Mouse (Mus musculus) forebrain, embryonic 11.5 days (tissue): ENCODE results near the gene Igf1r. TPM values are rescaled to one million over a fixed set of nuclear protein-coding genes. Genes with fewer than 3 reads are reported as not detected.

Source experiments
- ATAC-seq: fragments of 200-750 bp; cut with Nextera tagmentation; replicated peaks from 2 replicates; pipeline ENCODE4 v1.8.0; 2017; ENCODE audit warnings: moderate TSS enrichment; ENCODE audit not compliant: low FRiP score
- DNase-seq: peaks from one replicate; pipeline ENCODE4 v3.0.0-alpha.2; 2017; ENCODE audit warnings: low spot score
- H3K27ac ChIP-seq: fragments of 300-500 bp; sonication (generic); 2 replicates; pipeline ENCODE4 v1.5.1; 2014; ENCODE audit warnings: low read depth, low read length
- H3K27me3 ChIP-seq: fragments of 300-500 bp; sonication (generic); 2 replicates; pipeline ENCODE4 v1.6.1; 2014; ENCODE audit warnings: mild to moderate bottlenecking, low read length, mixed read lengths; ENCODE audit not compliant: control insufficient read depth, insufficient read depth
- H3K36me3 ChIP-seq: fragments of 300-500 bp; sonication (generic); 2 replicates; pipeline ENCODE4 v1.6.1; 2014; ENCODE audit warnings: mild to moderate bottlenecking, low read length, moderate library complexity, mixed read lengths; ENCODE audit not compliant: control insufficient read depth, insufficient read depth
- H3K4me1 ChIP-seq: fragments of 300-500 bp; sonication (generic); replicated peaks from 2 replicates; pipeline ENCODE4 v1.6.1; 2014; ENCODE audit warnings: low read length, mixed read lengths; ENCODE audit not compliant: control insufficient read depth, insufficient read depth
- H3K4me2 ChIP-seq: fragments of 300-500 bp; sonication (generic); 2 replicates; pipeline ENCODE4 v1.6.1; 2014; ENCODE audit warnings: low read depth, mild to moderate bottlenecking, low read length, moderate library complexity, mixed read lengths; ENCODE audit not compliant: severe bottlenecking
- H3K4me3 ChIP-seq: fragments of 300-500 bp; sonication (generic); 2 replicates; pipeline ENCODE4 v1.5.1; 2014; ENCODE audit warnings: low read depth, low read length
- H3K9ac ChIP-seq: fragments of 300-500 bp; sonication (generic); 2 replicates; pipeline ENCODE4 v1.6.1; 2014; ENCODE audit warnings: low read length
- H3K9me3 ChIP-seq: fragments of 300-500 bp; sonication (generic); 2 replicates; pipeline ENCODE4 v1.6.1; 2016; ENCODE audit warnings: low read length, mixed read lengths; ENCODE audit not compliant: control insufficient read depth
- WGBS: fragments of 180-500 bp; shearing (Covaris S2); extraction: QIAGEN DNeasy Blood & Tissue Kit; methylation state at CpG from one replicate; pipeline ENCODE4 v1.1.7; 2014; 5-methylcytosine and 5-hydroxymethylcytosine counted together
- polyA plus RNA-seq: library from polyadenylated mRNA; unstranded; fragments of >200 nt; fragmentation: Nextera tagmentation; extraction: Ambion mirVana; gene quantifications from 2 replicates; pipeline ENCODE4 v1.2.1, GENCODE M21; 2014

The Igf1r gene
- polyA plus RNA-seq, 1 experiment from 2014 or later, result 18.3 TPM

- Histone ChIP-seq H3K9me3 (no peaks in the 10 kb centered on the region), H3K27me3 (no peaks in the 10 kb centered on the region), H3K4me1 (no peaks in the 10 kb centered on the region), H3K4me2 (no peak overlapping the region), H3K9ac (no peak overlapping the region), H3K36me3 (peaks cover 7% of the 10 kb centered on the region; the same call in 1 of the 2 replicates), H3K27ac (no peak overlapping the region), H3K4me3 (no peak overlapping the region)
- WGBS, result 94% methylated on average over 7 of the region's 7 CpGs
- DNase-seq, result no peak
- no peak for ATAC-seq
Measured at GRCm38 (mm10) chr7:68199609-68200008, 247.0 kb downstream of the Igf1r start.

GRCm38 (mm10) chr7:68205776-68206427, 253.3 kb downstream of the Igf1r start:
- no peaks in the 10 kb centered on the region for H3K4me1 ChIP-seq
- H3K27me3 ChIP-seq, result no peaks in the 10 kb centered on the region
- no peak overlapping the region for H3K27ac ChIP-seq
- WGBS, result 93% methylated on average over 8 of the region's 8 CpGs
- H3K4me2 ChIP-seq, result no peak overlapping the region
- ATAC-seq, result no peak
- H3K9ac ChIP-seq, result no peak overlapping the region
- no peak for DNase-seq
- H3K4me3 ChIP-seq, result no peak overlapping the region
- peaks cover 3% of the 10 kb centered on the region; the same call in 1 of the 2 replicates for H3K36me3 ChIP-seq
- H3K9me3 ChIP-seq, result no peaks in the 10 kb centered on the region

GRCm38 (mm10) chr7:68209039-68209438, 256.4 kb downstream of the Igf1r start:
- H3K36me3 ChIP-seq, result peaks cover 3% of the 10 kb centered on the region; the same call in 1 of the 2 replicates
- no peak for DNase-seq
- WGBS, result 93% methylated on average over 6 of the region's 6 CpGs

GRCm38 (mm10) chr7:68210417-68210816, 257.8 kb downstream of the Igf1r start:
- H3K27ac ChIP-seq, result no peak overlapping the region
- H3K9me3 ChIP-seq, result no peaks in the 10 kb centered on the region
- no peaks in the 10 kb centered on the region for H3K4me1 ChIP-seq
- peaks cover 3% of the 10 kb centered on the region; the same call in 1 of the 2 replicates for H3K36me3 ChIP-seq
- H3K9ac ChIP-seq, result no peak overlapping the region
- H3K4me3 ChIP-seq, result no peak overlapping the region
- ATAC-seq (no peak), DNase-seq (no peak)
- 85% methylated on average over 4 of the region's 4 CpGs for WGBS
- H3K27me3 ChIP-seq, result no peaks in the 10 kb centered on the region
- no peak overlapping the region for H3K4me2 ChIP-seq

More at GRCm38 (mm10) chr7:68209039-68209438, 256.4 kb downstream of the Igf1r start:
- no peak overlapping the region for H3K27ac ChIP-seq
- no peaks in the 10 kb centered on the region for H3K9me3 ChIP-seq
- no peak overlapping the region for H3K4me3 ChIP-seq
- H3K4me2 ChIP-seq, result no peak overlapping the region
- no peaks in the 10 kb centered on the region for H3K4me1 ChIP-seq
- no peaks in the 10 kb centered on the region for H3K27me3 ChIP-seq
- H3K9ac ChIP-seq, result no peak overlapping the region
- no peak for ATAC-seq

- H3K27me3 ChIP-seq, result no peaks in the 10 kb centered on the region
- 91% methylated on average over 7 of the region's 7 CpGs for WGBS
- H3K4me1 ChIP-seq, result no peaks in the 10 kb centered on the region
- no peak overlapping the region for H3K4me3 ChIP-seq
- H3K9ac ChIP-seq, result no peak overlapping the region
- H3K36me3 ChIP-seq, result peaks cover 3% of the 10 kb centered on the region; the same call in 1 of the 2 replicates
- no peak overlapping the region for H3K4me2 ChIP-seq
- H3K27ac ChIP-seq, result no peak overlapping the region
- no peaks in the 10 kb centered on the region for H3K9me3 ChIP-seq
- DNase-seq (no peak), ATAC-seq (no peak)
Measured at GRCm38 (mm10) chr7:68211883-68212282, 259.3 kb downstream of the Igf1r start.

GRCm38 (mm10) chr7:68213842-68214241, 261.2 kb downstream of the Igf1r start:
- ATAC-seq (no peak), DNase-seq (no peak)
- Histone ChIP-seq H3K27me3 (no peaks in the 10 kb centered on the region), H3K27ac (no peak overlapping the region), H3K4me2 (no peak overlapping the region), H3K9me3 (no peaks in the 10 kb centered on the region), H3K4me3 (no peak overlapping the region), H3K9ac (no peak overlapping the region), H3K36me3 (no peaks in the 10 kb centered on the region; the same call in 1 of the 2 replicates), H3K4me1 (no peaks in the 10 kb centered on the region)
- 80% methylated on average over 5 of the region's 5 CpGs for WGBS

GRCm38 (mm10) chr7:68215522-68216070, 263.0 kb downstream of the Igf1r start:
- 92% methylated on average over 18 of the region's 18 CpGs for WGBS
- no peaks in the 10 kb centered on the region for H3K27me3 ChIP-seq
- H3K9me3 ChIP-seq, result no peaks in the 10 kb centered on the region
- no peak overlapping the region for H3K4me3 ChIP-seq
- no peak overlapping the region for H3K4me2 ChIP-seq
- H3K36me3 ChIP-seq, result no peaks in the 10 kb centered on the region; the same call in 1 of the 2 replicates
- no peaks in the 10 kb centered on the region for H3K4me1 ChIP-seq
- DNase-seq (no peak), ATAC-seq (no peak)
- H3K27ac ChIP-seq, result no peak overlapping the region
- H3K9ac ChIP-seq, result no peak overlapping the region

GRCm38 (mm10) chr7:68218879-68219278, 266.3 kb downstream of the Igf1r start:
- no peaks in the 10 kb centered on the region for H3K4me1 ChIP-seq
- ATAC-seq (no peak), DNase-seq (no peak)
- no peak overlapping the region for H3K4me3 ChIP-seq
- no peak overlapping the region for H3K9ac ChIP-seq
- H3K4me2 ChIP-seq, result no peak overlapping the region
- H3K36me3 ChIP-seq, result no peaks in the 10 kb centered on the region; the same call in 1 of the 2 replicates
- no peaks in the 10 kb centered on the region for H3K9me3 ChIP-seq
- 93% methylated on average over 11 of the region's 11 CpGs for WGBS
- H3K27me3 ChIP-seq, result no peaks in the 10 kb centered on the region
- H3K27ac ChIP-seq, result no peak overlapping the region
